Mouse (Mus musculus): Measurements from ENCODE around the gene Nr5a1. TPM values are rescaled to one million over a fixed set of nuclear protein-coding genes. Genes with fewer than 3 reads are reported as not detected.

Nr5a1 gene
- polyA plus RNA-seq (2014; fragmentation: Illumina TruSeq; extraction: RNeasy Lipid Tissue Mini Kit (QIAGEN cat#74804); ENCODE audit: low read depth, low replicate concordance): not detected

DNA sequence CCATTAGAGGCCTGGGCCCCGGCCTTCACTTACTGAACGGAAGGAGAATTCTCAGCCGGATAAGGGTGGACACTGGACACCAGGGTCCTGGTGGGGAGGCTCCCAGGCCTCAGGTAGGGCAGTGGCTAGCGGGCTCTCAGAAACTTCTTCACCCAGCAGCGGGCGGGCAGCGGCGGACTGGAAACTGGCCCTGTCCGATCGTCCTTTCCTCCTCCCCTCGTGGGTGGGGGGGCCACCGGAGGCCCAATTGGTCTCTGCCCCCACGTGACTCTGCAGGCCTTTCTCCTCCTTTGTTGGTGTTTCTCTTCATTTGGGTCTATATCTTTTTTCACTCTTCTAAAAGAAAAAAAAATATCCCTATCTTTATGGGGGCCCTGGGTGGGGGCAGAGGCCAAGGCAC, at the start of gene Nr5a1:
Gene Nr5a1, minus strand, starts transcription at position 219 of the 400 bp plus-strand sequence.

DNA sequence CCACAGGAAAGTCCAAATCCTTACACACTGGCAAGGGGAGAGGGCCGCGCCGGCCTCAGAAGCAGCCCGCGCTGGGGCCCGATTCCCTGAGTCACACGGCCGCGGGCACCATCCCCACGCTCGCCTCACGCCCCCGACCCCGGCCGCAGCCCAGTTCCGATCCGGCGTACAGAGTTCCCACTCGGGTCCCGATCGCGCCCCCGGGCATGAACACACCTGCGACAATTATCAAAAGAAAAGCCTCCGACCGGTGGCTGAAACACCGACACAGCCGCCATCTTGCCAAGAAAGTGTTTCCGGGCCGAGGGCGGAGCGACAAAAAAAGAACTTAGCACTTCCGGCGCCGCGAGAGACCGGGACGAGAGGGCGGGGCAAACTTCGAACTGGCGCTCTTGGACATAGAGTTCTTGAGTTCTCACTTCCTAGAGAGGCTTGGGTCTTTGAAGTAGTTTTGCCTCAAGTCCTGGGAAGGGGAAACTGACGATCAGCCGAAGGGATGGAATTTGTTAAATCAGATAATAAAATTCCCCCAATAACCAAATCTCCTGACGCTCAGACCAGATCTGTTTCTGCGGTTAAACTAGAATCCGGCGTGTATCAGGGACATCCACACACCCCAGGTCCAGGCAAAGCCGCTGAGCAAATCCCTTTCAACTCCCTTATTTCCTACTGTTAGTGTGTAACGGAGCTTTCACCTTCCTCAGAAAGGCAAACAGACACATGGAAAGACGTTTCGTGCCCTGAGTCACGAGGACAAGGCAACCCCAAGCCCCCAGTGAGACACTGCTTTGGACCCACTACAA, 70.5 kb downstream of the Nr5a1 start, which contains the start of gene Psmb7:
Gene Psmb7, minus strand, starts transcription at position 463 of the 803 bp plus-strand sequence.

Other genes starting within 250 kb of the Nr5a1 start
- 5.5 TPM for gene Nek6, start 202.9 kb downstream of the Nr5a1 start, polyA plus RNA-seq (2014; fragmentation: Illumina TruSeq; extraction: RNeasy Lipid Tissue Mini Kit (QIAGEN cat#74804); ENCODE audit: low read depth, low replicate concordance)
- 258 TPM for gene Psmb7, start 70.5 kb downstream of the Nr5a1 start, polyA plus RNA-seq (2014; fragmentation: Illumina TruSeq; extraction: RNeasy Lipid Tissue Mini Kit (QIAGEN cat#74804); ENCODE audit: low read depth, low replicate concordance)
- 0.94 TPM for gene Nr6a1, start 213.1 kb upstream of the Nr5a1 start, polyA plus RNA-seq (2014; fragmentation: Illumina TruSeq; extraction: RNeasy Lipid Tissue Mini Kit (QIAGEN cat#74804); ENCODE audit: low read depth, low replicate concordance)
- 4.4 TPM for gene Olfml2a, start 217.4 kb upstream of the Nr5a1 start, polyA plus RNA-seq (2014; fragmentation: Illumina TruSeq; extraction: RNeasy Lipid Tissue Mini Kit (QIAGEN cat#74804); ENCODE audit: low read depth, low replicate concordance)